Mouse (Mus musculus) hindbrain, embryonic 12.5 days (tissue): ENCODE measurements around the gene Ptpa. TPM values are rescaled to one million over a fixed set of nuclear protein-coding genes. Genes with fewer than 3 reads are reported as not detected.

Experiments used
- ATAC-seq: fragments of 200-750 bp; cut with Nextera tagmentation; 2 replicates; pipeline ENCODE4 v1.8.0; 2017; ENCODE audit warnings: moderate TSS enrichment; ENCODE audit not compliant: low FRiP score
- H3K27ac ChIP-seq: fragments of 300-500 bp; sonication (generic); 2 replicates; pipeline ENCODE4 v1.5.1; 2016; ENCODE audit warnings: mild to moderate bottlenecking
- H3K27me3 ChIP-seq: fragments of 300-500 bp; sonication (generic); 2 replicates; pipeline ENCODE4 v1.6.1; 2016; ENCODE audit warnings: mild to moderate bottlenecking
- H3K36me3 ChIP-seq: fragments of 300-500 bp; sonication (generic); 2 replicates; pipeline ENCODE4 v1.6.1; 2016; ENCODE audit warnings: mild to moderate bottlenecking
- H3K4me1 ChIP-seq: fragments of 300-500 bp; sonication (generic); 2 replicates; pipeline ENCODE4 v1.6.1; 2016
- H3K4me2 ChIP-seq: fragments of 300-500 bp; sonication (generic); replicated peaks from 2 replicates; pipeline ENCODE4 v1.6.1; 2016; ENCODE audit warnings: mild to moderate bottlenecking
- H3K4me3 ChIP-seq: fragments of 300-500 bp; sonication (generic); 2 replicates; pipeline ENCODE4 v1.5.1; 2016; ENCODE audit warnings: mild to moderate bottlenecking
- H3K9ac ChIP-seq: fragments of 300-500 bp; sonication (generic); 2 replicates; pipeline ENCODE4 v1.6.1; 2016; ENCODE audit warnings: mild to moderate bottlenecking, moderate library complexity
- H3K9me3 ChIP-seq: fragments of 300-500 bp; sonication (generic); replicated peaks from 2 replicates; pipeline ENCODE4 v1.6.1; 2016; ENCODE audit warnings: mild to moderate bottlenecking
- WGBS: fragments of 180-500 bp; shearing (Covaris S2); methylation state at CpG from one replicate; pipeline ENCODE4 v1.1.7; 2016; 5-methylcytosine and 5-hydroxymethylcytosine counted together
- polyA plus RNA-seq: library from polyadenylated mRNA; unstranded; fragments of >200 nt; fragmentation: Nextera tagmentation; extraction: Ambion mirVana; gene quantifications from 2 replicates; pipeline ENCODE4 v1.2.1, GENCODE M21; 2016

Ptpa gene
- polyA plus RNA-seq, 1 experiment from 2014 or later: 133 TPM

DNA sequence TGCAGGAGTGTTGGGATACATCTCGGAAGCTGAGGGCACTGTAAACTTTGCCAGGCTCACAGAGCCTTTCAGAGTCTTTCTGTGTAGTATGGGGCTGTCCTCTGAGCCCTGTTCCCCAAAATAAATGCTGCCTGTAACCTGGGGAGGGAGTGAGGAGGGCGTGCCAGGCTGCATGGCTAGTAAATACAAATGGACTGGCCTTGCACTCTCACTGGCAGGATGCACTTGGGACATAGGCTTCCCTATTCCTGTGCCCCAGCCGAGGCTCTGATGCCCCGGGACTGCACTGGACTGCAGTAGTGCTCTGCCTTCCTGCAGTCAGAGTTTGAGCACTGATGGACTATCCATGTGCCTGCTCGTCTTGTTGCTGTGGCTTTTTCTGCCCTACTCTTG lies 26.7 kb downstream of the Ptpa start:
- peak overlapping the region; percentile 99 for H3K27ac ChIP-seq
- no peak overlapping the region for H3K4me3 ChIP-seq
- no peaks in the 10 kb centered on the region for H3K27me3 ChIP-seq
- peak overlapping the region; percentile 43 for H3K4me2 ChIP-seq
- ATAC-seq: no peak
- H3K36me3 ChIP-seq: peaks cover 43% of the 10 kb centered on the region
- no peaks in the 10 kb centered on the region for H3K9me3 ChIP-seq
- peak overlapping the region; percentile 57 for H3K9ac ChIP-seq
- peaks cover 61% of the 10 kb centered on the region for H3K4me1 ChIP-seq
- WGBS: 48% methylated on average over 5 of the region's 5 CpGs

DNA sequence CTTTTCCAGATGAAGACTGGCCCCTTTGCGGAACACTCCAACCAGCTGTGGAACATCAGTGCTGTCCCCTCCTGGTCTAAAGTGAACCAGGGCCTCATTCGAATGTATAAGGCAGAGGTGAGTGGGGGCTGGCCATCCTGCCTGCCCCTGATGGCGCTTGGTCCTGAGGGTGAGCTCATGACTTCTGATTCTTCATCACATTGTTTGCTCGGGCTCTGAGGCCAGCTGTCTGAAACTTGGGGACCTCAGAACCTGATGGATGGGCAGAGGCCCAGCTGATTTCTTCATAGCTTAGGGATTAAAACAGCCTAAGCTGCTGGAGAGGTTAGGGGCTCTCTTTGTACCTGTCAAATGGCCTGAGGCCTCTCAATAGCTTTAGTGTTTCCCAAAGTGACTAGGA lies 27.4 kb downstream of the Ptpa start:
- Histone ChIP-seq H3K4me2 (no peak overlapping the region), H3K4me1 (peaks cover 61% of the 10 kb centered on the region), H3K27me3 (no peaks in the 10 kb centered on the region), H3K27ac (peak overlapping the region; percentile 99), H3K9me3 (no peaks in the 10 kb centered on the region), H3K9ac (peak overlapping the region; percentile 24; the same call in 1 of the 2 replicates), H3K4me3 (no peak overlapping the region), H3K36me3 (peaks cover 36% of the 10 kb centered on the region)
- ATAC-seq: no peak
- WGBS: 68% methylated on average over 4 of the region's 4 CpGs

DNA sequence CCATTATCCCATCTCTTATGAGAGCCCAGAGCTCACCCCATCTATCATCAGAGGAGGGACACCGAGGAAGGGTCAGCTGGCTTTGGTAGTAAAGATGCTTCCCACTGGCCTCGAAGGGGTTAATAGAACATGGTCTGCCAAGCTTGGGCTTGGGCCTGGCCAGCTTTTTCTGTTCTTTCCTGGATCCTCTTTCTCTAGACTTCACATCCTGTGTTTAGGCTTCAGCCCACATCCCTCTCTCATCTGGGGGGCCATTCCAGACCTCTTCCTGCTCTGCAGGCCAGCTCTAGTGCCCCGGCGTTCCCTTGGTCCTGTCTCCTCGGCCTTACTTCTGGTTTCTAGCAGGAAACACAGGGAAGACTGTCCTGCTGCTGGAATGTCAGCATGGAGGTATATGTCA lies 28.2 kb downstream of the Ptpa start:
- H3K9me3 ChIP-seq: no peaks in the 10 kb centered on the region
- peak overlapping the region; percentile 99; the same call in 1 of the 2 replicates for H3K27ac ChIP-seq
- no peak overlapping the region; the same call in 1 of the 2 replicates for H3K9ac ChIP-seq
- H3K4me1 ChIP-seq: peaks cover 61% of the 10 kb centered on the region
- no peaks in the 10 kb centered on the region for H3K27me3 ChIP-seq
- H3K36me3 ChIP-seq: peaks cover 33% of the 10 kb centered on the region
- no peak overlapping the region for H3K4me3 ChIP-seq
- WGBS: 68% methylated on average over 5 of the region's 5 CpGs
- ATAC-seq: no peak
- no peak overlapping the region for H3K4me2 ChIP-seq

DNA sequence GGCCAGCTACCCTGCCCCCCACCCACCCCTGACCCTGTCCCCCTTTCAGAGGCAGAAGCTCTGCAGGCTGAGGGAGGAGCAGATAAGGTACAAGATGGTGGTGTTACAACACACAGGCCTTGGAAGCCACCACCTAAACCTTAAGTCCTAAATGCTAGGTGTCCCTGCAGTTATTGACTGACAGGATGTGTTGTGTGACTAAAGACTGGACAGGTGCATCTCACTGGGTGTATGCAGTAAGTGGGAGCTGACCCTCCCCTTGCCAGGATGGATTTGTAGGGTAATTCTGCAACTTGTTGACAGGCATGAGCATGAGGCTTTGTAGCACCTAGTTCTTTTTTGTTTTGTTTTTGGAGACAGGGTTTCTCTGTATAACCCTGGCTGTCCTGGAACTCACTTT lies 28.6 kb downstream of the Ptpa start:
- no peak overlapping the region; the same call in 1 of the 2 replicates for H3K9ac ChIP-seq
- H3K27me3 ChIP-seq: no peaks in the 10 kb centered on the region
- H3K4me1 ChIP-seq: peaks cover 61% of the 10 kb centered on the region
- peaks cover 33% of the 10 kb centered on the region for H3K36me3 ChIP-seq
- no peaks in the 10 kb centered on the region for H3K9me3 ChIP-seq
- peak overlapping the region; percentile 25; the same call in 1 of the 2 replicates for H3K27ac ChIP-seq
- no peak for ATAC-seq
- H3K4me3 ChIP-seq: no peak overlapping the region
- H3K4me2 ChIP-seq: no peak overlapping the region

DNA sequence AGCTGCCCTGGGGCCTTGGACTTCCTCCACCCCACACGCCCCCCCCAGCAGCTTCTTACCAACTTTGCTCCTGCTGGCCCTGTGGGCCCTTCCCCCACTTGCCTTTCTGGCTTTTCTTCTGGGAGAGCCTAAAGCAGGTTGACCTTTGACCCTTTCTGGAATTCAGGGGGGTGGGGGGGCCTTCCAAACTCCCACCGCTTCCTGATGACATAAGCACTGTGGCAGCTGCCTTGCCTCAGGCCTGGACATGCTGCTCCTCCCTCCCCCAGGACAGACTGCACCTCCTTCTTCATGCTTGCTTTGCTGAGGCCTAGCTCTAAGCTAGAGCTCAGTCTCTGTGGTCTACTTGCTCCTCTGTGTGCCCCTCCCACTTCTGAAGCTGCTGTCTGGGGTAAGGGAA lies 29.5 kb downstream of the Ptpa start:
- WGBS: 19% methylated on average over 2 of the region's 2 CpGs
- peak overlapping the region; percentile 46 for H3K27ac ChIP-seq
- peaks cover 55% of the 10 kb centered on the region for H3K4me1 ChIP-seq
- ATAC-seq: no peak
- H3K4me2 ChIP-seq: no peak overlapping the region
- no peak overlapping the region for H3K4me3 ChIP-seq
- no peaks in the 10 kb centered on the region for H3K27me3 ChIP-seq
- H3K9me3 ChIP-seq: no peaks in the 10 kb centered on the region
- peaks cover 38% of the 10 kb centered on the region for H3K36me3 ChIP-seq
- H3K9ac ChIP-seq: peak overlapping the region; percentile 25

DNA sequence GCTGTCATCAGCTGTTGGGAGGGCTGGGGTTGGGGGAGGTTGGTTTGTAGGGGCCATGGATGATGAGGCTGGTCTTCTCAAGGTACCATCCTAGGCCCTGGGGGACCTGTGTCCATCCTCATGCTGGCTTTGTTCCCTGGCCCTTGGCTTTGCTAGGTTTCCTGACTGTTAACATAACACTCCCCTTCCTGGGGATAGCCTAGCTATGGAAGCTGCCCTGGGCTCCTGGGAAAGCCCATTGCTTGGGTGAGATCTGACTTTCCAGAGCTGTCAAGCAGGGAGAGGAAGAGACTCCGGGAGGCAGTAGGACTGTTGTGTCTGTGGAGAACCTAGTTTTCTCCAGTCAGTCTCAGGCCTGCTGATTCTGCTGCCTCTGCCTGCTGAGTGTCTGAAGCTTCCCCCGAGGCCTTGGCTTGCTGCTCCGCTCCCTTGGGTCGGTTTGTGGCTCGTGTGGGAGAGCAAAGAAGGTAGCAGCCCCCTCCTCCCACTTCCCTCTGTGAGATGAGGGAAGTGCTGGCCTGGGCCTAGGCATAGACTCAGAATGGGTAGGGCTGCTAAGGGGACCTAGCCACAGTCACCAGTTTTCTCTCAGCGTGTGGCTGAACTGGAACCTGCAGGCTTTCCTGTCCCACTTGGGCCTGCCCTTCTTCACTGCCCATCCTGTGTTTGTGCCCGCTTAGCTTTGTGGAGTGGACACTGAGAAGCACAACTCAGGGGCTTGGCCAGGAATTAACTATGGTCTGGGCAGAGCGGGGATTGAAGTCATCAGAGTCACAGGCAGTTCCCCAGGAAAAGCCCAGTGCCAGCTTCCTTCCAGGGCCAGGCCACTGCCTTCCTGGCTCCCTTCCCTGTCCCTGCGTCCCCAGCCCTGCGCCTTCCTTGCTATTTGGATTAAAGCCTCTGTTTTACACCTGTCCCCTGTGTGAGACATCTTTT lies 31.3 kb downstream of the Ptpa start:
- H3K4me1 ChIP-seq: peaks cover 37% of the 10 kb centered on the region
- peak overlapping the region; percentile 37; the same call in 1 of the 2 replicates for H3K27ac ChIP-seq

DNA sequence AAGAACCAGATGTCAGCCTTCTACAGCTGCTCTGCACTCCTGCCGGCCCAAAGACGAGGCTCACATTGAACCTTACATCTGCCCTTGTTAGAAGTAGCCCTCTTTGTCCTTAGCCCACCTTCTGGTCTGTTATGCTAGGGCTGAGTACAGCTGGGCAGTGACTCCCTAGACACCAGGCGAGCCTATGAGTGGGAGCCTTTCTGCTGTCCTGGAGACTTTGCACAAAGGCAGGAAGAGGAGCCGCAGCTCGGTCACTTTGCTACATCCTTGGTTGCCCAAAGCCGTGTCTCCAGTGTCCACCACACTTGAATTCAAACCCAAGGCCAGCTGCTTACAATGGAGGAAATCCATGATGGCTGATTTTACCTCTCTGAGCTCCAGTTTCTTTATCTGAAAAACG lies 32.5 kb downstream of the Ptpa start:
- no peak for ATAC-seq
- H3K9me3 ChIP-seq: no peaks in the 10 kb centered on the region
- no peak overlapping the region for H3K9ac ChIP-seq
- no peak overlapping the region for H3K27ac ChIP-seq
- WGBS: 88% methylated on average over 7 of the region's 7 CpGs
- H3K36me3 ChIP-seq: peaks cover 39% of the 10 kb centered on the region
- H3K4me2 ChIP-seq: no peak overlapping the region
- H3K4me1 ChIP-seq: peaks cover 25% of the 10 kb centered on the region
- no peaks in the 10 kb centered on the region for H3K27me3 ChIP-seq
- H3K4me3 ChIP-seq: no peak overlapping the region

More for the DNA sequence above, 31.3 kb downstream of the Ptpa start:
- Histone ChIP-seq H3K4me2 (no peak overlapping the region), H3K4me3 (no peak overlapping the region), H3K9ac (no peak overlapping the region), H3K9me3 (no peaks in the 10 kb centered on the region), H3K27me3 (no peaks in the 10 kb centered on the region), H3K36me3 (peaks cover 40% of the 10 kb centered on the region)
- 87% methylated on average over 10 of the region's 10 CpGs for WGBS
- ATAC-seq: no peak

DNA sequence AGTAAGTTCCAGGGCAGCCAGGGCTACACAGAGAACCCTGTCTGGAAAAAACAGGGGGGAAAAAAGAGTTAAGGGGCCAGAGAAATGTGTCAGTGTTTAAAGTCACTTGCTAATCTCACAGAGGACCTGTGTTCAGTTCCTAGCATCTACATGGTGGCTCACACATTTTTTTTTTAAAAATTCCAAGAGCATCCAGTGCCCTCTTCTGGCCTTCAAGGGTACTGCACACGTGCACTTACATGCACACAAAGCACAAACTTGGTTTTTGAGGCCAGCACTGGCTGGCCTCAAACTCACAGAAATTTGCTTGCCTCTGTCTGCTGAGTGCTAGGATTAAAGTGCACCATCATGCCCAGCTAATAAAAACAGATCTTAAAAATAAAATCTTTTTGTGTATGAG lies 34.7 kb downstream of the Ptpa start:
- 70% methylated on average over 1 of the region's 1 CpGs for WGBS
- H3K4me1 ChIP-seq: peaks cover 5% of the 10 kb centered on the region
- no peak for ATAC-seq
- H3K4me3 ChIP-seq: no peak overlapping the region
- no peaks in the 10 kb centered on the region for H3K27me3 ChIP-seq
- H3K9ac ChIP-seq: no peak overlapping the region
- H3K4me2 ChIP-seq: no peak overlapping the region
- no peaks in the 10 kb centered on the region for H3K9me3 ChIP-seq
- no peak overlapping the region for H3K27ac ChIP-seq
- H3K36me3 ChIP-seq: peaks cover 21% of the 10 kb centered on the region

DNA sequence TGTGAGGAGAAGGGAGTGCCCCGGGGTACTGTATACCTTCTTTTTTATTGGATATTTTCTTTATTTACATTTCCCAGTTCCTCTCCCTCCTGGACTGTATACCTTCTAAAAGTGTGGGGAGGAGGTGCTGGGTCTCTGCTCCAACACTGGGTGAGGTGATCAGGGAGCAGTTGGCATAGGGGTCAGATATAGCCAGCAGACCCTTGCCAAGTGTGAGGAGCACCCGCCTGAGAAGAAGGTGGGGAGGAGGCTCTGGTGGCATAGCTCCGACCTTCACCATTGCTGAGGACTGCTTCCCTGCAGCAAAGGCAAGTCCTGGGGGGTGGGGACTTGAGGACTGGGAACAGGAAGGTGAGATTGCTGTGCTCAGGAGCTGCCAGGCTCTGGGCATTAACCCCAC lies 35.7 kb downstream of the Ptpa start:
- no peak for ATAC-seq
- WGBS: 89% methylated on average over 3 of the region's 3 CpGs
- H3K9me3 ChIP-seq: no peaks in the 10 kb centered on the region
- no peak overlapping the region for H3K4me3 ChIP-seq
- H3K36me3 ChIP-seq: peaks cover 20% of the 10 kb centered on the region
- H3K9ac ChIP-seq: no peak overlapping the region
- H3K4me2 ChIP-seq: no peak overlapping the region
- no peaks in the 10 kb centered on the region for H3K27me3 ChIP-seq
- H3K27ac ChIP-seq: no peak overlapping the region
- peaks cover 5% of the 10 kb centered on the region for H3K4me1 ChIP-seq

DNA sequence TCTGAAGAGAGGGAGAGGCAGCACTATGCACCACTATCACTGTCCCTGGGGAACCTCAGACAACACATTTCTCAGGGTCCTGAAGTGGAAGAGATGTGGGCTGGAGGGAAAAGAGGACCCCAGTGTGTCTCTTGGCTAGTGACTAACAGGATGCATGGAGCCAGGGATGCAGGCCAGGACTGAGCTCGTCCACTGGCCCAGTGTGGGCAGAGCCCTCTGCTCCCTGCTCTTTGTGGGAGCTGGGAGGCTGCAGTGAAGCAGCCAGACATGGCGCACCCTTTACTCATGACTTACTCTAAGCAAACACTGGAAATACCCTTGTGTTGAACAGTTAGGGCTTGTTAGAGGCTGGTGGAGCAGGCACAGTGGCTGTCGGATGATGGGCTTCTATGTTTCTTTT lies 37.7 kb downstream of the Ptpa start:
- Histone ChIP-seq H3K9me3 (no peaks in the 10 kb centered on the region), H3K4me3 (no peak overlapping the region), H3K27me3 (no peaks in the 10 kb centered on the region), H3K9ac (no peak overlapping the region), H3K27ac (no peak overlapping the region; the same call in 1 of the 2 replicates), H3K4me1 (peaks cover 12% of the 10 kb centered on the region), H3K4me2 (no peak overlapping the region), H3K36me3 (peaks cover 19% of the 10 kb centered on the region)
- 82% methylated on average over 3 of the region's 3 CpGs for whole genome bisulfite sequencing
- ATAC-seq: no peak

DNA sequence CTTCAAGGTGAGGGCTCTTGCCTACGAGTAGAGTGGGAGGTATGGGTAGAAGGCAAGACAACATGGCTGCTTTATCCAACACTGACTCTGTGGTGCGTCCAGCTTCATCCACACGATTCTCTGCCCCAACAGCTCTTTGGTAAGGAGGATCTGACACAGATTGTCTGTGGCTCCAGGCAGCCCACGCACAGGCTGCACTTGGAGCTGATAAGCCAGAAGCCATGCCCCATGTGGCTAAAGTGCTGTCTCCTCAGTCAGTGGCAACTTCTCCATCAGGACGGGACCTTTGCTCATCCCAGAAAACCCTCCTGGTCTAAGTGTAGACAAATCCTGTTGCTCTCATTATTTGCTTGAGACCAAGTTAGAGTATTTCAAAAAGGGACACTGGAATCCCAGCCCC lies 38.7 kb downstream of the Ptpa start:
- no peak for ATAC-seq
- H3K4me2 ChIP-seq: no peak overlapping the region
- WGBS: 87% methylated on average over 5 of the region's 5 CpGs
- no peak overlapping the region for H3K9ac ChIP-seq
- peaks cover 12% of the 10 kb centered on the region for H3K4me1 ChIP-seq
- no peaks in the 10 kb centered on the region for H3K9me3 ChIP-seq
- no peaks in the 10 kb centered on the region for H3K27me3 ChIP-seq
- peaks cover 12% of the 10 kb centered on the region for H3K36me3 ChIP-seq
- no peak overlapping the region for H3K4me3 ChIP-seq
- H3K27ac ChIP-seq: no peak overlapping the region

DNA sequence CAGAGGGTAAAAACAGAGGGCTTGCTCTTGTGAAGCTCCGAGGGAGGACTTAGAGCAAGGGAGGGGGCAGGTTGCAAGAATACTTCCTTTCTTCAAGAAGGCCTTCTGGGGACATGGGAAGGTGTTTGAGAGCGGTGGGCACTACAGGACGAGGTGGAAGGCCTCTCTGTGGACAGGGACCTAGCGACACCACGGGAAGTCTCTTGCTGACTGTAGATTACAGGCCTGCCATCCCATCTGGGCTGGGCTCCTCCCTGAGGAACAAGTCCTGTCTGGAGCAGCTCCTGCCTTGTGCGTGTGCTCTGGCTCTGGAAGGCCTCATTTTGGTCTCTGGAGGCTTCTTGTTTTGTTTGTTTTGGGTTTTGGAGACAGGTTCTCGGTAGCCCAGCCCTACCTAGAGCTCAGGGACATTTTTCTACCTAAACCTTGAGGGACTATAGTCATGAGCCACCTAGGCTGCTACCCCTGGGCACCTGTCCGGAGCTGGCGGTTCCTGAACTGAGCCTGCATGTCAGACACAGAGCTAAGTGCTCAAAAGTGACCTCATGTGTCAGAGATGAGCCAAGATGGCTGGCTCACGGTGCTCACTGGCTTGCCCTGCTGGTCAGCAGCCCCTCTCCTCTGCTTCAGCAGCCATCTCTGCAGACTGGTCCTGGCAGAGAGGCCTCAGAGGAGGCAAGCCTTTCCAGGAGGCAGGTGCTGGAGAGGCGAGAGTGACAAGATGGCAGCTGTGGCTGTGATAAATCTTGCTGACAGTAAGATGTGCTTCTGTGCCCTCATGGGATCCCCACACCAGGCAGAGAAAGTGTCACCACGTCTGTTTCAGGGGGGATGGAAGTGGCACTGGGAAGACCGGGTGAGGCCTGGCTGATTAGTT lies 40.5 kb downstream of the Ptpa start:
- ATAC-seq: no peak
- H3K36me3 ChIP-seq: peaks cover 3% of the 10 kb centered on the region; the same call in 1 of the 2 replicates
- no peaks in the 10 kb centered on the region for H3K9me3 ChIP-seq
- H3K27ac ChIP-seq: peak overlapping the region; percentile 44; the same call in 1 of the 2 replicates
- whole genome bisulfite sequencing: 74% methylated on average over 13 of the region's 13 CpGs
- H3K4me2 ChIP-seq: no peak overlapping the region
- peaks cover 12% of the 10 kb centered on the region for H3K4me1 ChIP-seq
- H3K4me3 ChIP-seq: no peak overlapping the region
- 0 out of 2 replicates have a peak overlapping the region, but pooled peaks have one; percentile 10 for H3K9ac ChIP-seq
- H3K27me3 ChIP-seq: no peaks in the 10 kb centered on the region
